Mouse (Mus musculus) E14TG2a.4 (cell line): ENCODE measurements at regions not wholly inside any gene's neighbourhood (a gene's known extent, or its start where the extent isn't known, plus 50 kb on each side); places are given as distances from the start of the nearest gene placed in this dataset.

ENCODE experiments used
- CTCF ChIP-seq: conservative IDR thresholded peaks from 2 replicates; pipeline ENCODE4 v1.5.1; 2014; ENCODE audit warnings: low read length
- NANOG ChIP-seq: IDR thresholded peaks from 2 replicates; pipeline ENCODE4 v1.6.1; 2014; ENCODE audit warnings: borderline replicate concordance, low read length, mixed read lengths
- POU5F1 ChIP-seq: IDR thresholded peaks from 2 replicates; pipeline ENCODE4 v1.6.1; 2014; ENCODE audit warnings: low read length, borderline replicate concordance

- no peak for TF ChIP-seq CTCF
- TF ChIP-seq NANOG: no peak
- no peak for TF ChIP-seq POU5F1
Measured at GRCm38 (mm10) chr2:74450064-74450765, 129.0 kb downstream of the Lnpk start.
